Mouse (Mus musculus) brain, embryonic 14.5 days (tissue): Measurements from ENCODE around the gene Sub1.

Experiments
- CTCF ChIP-seq: fragments of 200-500 bp; IDR thresholded peaks from 2 replicates; pipeline ENCODE4 v1.5.1; 2012; ENCODE audit warnings: inconsistent platforms, mild to moderate bottlenecking, moderate library complexity, borderline replicate concordance; ENCODE audit not compliant: insufficient read depth, insufficient read length; ENCODE audit errors: extremely low read depth
- POLR2A ChIP-seq: fragments of 200-500 bp; IDR thresholded peaks from 2 replicates; pipeline ENCODE4 v1.6.1; 2012; ENCODE audit warnings: mild to moderate bottlenecking, inconsistent platforms, borderline replicate concordance; ENCODE audit not compliant: poor library complexity, insufficient read depth, insufficient read length, severe bottlenecking; ENCODE audit errors: extremely low read depth

GRCm38 (mm10) chr15:12031861-12032260 is 35.1 kb upstream of the Sub1 start:
- TF ChIP-seq CTCF (no peak), POLR2A (no peak)
